Mouse (Mus musculus) cerebellum, postnatal 36 days (tissue): ENCODE data around the gene Amigo3.
"Not testable (repeated sequence)": the region's sequence is repeated elsewhere in the genome, so short reads cannot be mapped to it uniquely, and the experiment has no call there.

ENCODE experiments used
- DNase-seq, 2 experiments: peaks; one replicate each; pipeline ENCODE4 v3.0.0; 2021 to 2022; ENCODE audit warnings: mixed read lengths in 2 of 2

Amigo3 gene

GRCm38 (mm10) chr9:108052885-108053664 is at the start of gene Amigo3:
TSS of gene Amigo3 (plus strand) at chr9:108053159.
- DNase-seq, result peak; percentile 95 to 97

DNA sequence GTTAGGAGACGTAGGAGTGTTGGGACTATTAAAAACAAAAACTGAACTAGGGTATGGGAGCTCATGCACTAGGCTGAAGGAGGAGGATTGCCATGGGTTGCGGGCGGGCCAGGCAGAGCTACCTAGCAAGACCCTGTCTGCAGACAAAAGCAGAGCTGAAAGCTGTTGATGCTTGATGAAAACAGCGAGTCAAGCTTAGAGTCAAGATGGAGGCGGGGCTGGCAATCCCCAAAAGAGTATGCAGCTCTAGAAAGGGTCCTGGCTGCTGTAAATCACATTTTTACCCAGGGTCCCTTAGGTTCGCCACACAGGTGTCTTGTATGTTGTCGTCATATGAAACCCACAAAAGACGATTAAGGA is 49.4 kb upstream of the Amigo3 start:
- peak in 1 of 2 experiments; percentile 20 for DNase-seq

DNA sequence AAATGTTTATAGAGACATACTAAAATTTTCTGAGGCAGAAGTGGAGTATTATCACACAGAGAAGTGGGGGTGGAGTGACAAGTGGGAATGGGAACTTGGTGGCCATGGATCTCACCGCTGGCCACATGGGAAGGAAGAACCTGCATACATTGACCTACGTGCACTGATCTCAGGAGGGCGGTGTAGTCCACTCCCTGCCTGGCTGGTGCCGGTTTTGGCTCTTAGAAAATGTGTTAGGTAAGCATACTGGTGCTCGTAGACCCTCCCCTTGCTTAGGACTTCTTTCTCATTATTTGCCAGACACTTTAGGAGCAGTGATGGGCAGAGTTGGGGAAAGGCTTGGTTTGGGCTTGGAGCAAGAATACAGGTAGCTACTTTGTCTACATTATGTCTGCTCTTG is 44.9 kb upstream of the Amigo3 start:
- DNase-seq, result no peak

- no peak for DNase-seq
Measured at GRCm38 (mm10) chr9:108010385-108010784, 42.6 kb upstream of the Amigo3 start.

DNA sequence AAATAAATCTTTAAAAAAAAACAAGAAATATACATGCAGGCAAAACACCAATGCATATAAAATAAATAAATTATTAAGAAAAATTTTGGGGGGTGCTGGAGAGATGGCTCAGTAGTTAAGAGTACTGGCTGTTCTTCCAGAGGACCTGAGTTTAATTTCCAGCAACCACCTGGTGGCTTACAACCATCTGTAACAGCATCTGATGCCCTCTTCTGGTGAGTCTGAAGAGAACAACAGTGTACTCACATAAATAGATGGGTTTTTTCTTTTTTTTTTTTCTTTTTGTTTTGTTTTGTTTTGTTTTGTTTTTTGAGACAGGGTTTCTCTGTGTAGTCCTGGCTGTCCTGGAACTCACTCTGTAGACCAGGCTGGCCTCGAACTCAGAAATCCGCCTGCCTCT is 39.4 kb upstream of the Amigo3 start:
- DNase-seq, result not testable (repeated sequence)

- DNase-seq, result no peak
Measured at GRCm38 (mm10) chr9:108017127-108017526, 35.8 kb upstream of the Amigo3 start.

- no peak for DNase-seq
Measured at GRCm38 (mm10) chr9:108020741-108021140, 32.2 kb upstream of the Amigo3 start.

DNA sequence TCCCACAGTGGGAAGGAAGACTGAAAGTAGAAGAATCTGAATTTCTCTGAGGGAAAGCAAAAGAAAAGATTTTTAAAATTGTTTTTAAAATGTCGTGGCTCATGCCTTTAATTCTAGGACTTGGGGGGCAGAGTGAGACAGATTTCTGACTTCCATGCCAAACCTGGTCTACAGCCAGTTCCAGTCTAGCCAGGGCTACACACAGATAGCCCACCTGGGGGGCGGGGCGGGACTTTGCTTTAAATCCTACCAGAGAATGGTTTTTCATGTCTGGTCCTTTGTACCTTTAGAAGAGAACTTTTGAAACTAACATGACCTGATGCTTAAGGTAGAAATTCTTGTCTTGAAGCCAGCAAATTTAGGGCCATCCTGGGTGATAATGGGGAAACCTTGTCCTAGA is 29.7 kb upstream of the Amigo3 start:
- DNase-seq, result no peak

DNA sequence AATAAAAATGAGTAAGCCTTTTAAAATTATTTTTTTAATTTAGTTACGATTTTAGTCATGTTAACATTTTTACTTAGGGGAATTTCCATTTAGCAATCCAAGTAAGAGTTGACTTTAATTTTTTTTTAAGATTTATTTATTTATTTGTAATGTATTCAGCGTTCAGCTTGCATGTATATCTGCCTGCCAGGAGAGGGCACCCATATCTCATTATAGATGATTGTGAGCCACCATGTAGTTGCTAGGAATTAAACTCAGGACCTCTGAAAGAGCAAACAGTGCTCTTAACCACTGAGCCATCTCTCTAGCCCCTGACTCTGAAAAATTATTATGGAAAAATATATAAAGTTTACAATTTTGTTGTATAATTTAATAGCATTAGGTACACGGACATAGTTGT is 26.4 kb upstream of the Amigo3 start:
- DNase-seq, result no peak

DNA sequence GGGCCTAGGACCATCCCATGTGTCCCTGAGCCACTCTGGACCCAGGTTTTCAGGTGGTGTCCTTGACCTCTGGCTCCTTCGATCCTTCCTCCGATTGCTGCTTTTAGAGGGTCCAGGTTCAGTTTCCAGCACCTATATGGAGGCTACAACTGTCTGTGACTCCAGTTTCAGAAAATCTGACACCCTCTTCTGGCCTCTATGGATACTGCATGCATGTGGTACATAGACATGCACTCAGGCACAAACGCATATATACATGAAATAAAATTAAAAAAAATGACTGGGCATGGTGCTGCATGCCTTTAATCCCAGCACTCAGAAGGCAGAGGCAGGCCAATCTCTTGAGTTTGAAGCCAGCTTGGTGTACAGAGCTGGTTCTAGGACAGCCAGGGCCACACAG is 25.1 kb upstream of the Amigo3 start:
- no peak for DNase-seq

DNA sequence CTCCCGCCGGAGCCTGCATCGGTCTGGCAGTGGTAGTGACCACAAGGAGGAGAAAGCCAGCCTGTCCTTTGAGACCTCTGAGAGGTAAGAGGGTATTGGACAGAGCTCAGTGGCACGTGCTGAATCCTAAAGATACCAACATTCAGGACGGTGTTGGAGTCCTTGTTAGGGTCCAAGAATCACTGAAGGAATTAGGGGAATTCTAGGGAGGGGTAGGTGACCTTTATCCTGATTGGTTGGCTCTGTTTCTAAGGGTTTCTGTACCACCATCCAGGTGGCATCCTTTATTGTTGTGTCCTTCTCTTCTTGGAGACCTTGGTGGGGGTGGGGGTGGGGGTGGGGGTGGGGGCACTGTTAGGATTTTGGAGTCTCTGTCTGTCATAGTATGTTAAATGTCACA is 20.8 kb upstream of the Amigo3 start:
- DNase-seq, result no peak

DNA sequence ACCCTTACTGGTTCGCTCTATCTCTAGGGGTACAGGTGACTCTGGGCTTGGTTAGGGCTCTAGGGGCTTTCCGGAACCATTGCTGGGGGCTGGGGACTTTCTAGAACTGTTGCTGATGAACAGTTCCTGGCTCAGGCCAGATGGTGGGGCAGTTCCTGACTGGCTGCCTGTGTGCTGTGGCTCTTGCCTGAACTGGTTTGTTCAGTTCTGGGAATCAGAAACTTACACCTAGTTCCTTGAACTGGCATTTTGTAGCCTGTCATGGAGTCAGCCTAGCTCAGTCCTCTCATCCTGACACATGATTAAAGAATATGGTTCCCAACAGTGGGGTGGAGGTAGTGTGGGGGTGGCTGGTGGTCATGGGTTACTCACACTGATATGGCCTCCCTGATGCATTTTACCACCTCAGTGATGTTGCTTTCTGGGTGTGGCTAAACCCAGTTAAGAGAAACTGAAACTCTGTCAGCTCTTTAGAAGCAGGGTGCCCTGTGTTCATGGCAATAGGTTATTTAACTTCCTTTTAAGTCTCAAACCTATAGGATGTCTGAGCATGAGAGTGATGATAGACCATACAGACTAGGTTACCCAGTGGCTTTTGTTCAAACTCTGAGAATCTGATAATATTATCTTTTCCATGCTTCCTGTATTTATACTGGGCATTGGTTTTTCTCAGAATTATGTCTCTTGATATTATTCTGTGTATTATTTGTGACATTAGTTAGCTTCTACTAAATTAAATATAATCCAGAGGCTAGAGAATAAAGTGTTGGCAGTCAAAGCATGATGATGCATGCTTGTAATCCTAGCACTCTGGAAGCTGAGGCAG is 17.4 kb upstream of the Amigo3 start:
- DNase-seq, result no peak

GRCm38 (mm10) chr9:108044751-108045492 is 8.0 kb upstream of the Amigo3 start:
- no peak for DNase-seq

DNA sequence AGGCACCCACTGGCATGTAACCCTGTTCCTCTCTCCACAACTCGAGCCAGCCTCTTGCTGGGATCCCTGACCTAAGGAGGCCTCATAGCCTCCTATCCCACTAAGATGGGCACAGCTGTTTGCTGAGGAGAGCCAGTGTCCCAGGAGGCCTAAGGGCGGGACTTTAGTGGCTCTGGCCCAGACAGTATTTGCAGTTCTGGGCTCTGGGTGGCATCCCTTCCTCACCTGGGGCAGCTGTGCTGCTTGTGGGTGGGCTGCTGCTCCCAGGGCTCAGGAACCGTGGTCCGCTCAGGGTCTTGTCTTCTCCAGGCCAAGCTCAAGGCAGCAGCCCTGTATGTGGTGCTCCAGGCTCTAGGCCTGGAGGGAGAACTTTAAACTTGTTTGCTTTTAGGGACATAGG is 6.4 kb upstream of the Amigo3 start:
- DNase-seq, result no peak

DNA sequence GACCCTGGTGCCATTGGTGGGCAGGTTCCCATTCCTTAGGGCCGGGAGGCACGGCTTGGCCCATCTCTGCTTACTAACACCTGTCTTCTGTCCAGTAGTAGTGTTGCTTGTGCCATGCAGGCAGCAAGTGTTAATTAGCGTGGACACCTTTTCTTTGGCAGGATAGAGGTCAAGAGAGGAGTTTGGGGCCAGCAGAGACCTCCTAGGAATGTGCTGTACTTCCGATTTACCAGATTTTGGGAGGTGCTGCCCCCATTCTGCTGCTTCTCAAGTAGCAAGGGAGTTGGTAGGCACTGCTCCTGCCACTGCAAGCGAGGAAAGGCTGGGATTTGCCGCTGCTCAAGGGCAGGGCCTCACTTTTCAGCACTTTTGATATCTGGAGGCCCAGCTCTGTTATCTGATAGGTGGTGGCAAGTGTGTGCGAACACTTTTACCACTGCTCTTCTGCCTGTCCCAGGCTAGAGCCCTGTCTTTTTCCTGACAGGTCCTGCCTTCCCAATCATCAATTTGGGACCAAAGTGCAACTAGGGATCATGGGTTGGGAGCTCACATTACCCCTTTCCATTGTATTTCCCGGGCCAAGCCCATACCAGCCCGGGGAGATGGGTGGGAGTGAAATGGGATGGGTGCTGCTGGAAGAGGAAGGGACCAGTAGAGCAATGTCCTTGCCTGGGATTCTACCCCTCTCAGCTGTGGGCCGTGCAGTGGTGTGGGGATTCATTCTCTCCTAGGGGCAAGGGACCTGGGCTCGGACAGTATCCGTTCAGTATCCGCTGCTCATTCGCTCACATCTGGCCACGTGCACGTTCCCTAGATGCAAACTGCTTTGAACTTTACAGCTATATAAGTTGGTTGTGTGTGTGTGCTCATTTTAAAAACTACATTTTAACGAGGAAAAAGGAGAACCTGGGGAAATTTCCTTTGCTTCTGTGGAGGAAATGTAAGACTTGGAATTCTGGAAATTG is 5.1 kb upstream of the Amigo3 start:
- peak in 1 of 2 experiments; percentile 7 for DNase-seq

GRCm38 (mm10) chr9:108048566-108048955 is 4.4 kb upstream of the Amigo3 start:
- DNase-seq, result peak in 1 of 2 experiments; percentile 27

DNA sequence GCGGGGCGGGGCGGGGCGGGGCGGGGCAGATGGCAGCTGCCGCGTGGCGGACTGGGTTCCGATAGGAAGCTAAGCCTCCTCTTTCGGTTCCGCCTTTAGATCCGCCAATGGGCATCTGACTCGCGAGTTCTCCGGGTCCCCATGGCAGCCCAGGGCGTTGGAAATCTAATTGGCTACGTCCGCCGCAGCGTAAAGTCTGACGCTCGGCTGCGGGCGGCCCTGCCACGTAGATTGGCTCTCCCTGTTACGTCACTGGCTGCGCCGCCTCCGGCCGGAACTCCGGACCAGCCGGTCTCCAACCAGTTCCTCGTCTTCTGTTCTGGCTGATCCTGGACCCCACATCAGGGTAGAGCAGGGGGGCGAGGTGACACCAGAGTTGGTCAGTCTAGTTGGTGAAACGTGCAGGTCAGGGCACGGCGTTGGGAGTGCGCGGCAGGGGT is 3.9 kb upstream of the Amigo3 start, which contains the start of gene Gmppb:
TSS of gene Gmppb (plus strand) at position 227 of the 440 bp plus-strand sequence.
- DNase-seq, result peak; percentile 91 to 93

- peak; percentile 8 to 19 for DNase-seq
Measured at GRCm38 (mm10) chr9:108049561-108050251, 3.3 kb upstream of the Amigo3 start.

DNA sequence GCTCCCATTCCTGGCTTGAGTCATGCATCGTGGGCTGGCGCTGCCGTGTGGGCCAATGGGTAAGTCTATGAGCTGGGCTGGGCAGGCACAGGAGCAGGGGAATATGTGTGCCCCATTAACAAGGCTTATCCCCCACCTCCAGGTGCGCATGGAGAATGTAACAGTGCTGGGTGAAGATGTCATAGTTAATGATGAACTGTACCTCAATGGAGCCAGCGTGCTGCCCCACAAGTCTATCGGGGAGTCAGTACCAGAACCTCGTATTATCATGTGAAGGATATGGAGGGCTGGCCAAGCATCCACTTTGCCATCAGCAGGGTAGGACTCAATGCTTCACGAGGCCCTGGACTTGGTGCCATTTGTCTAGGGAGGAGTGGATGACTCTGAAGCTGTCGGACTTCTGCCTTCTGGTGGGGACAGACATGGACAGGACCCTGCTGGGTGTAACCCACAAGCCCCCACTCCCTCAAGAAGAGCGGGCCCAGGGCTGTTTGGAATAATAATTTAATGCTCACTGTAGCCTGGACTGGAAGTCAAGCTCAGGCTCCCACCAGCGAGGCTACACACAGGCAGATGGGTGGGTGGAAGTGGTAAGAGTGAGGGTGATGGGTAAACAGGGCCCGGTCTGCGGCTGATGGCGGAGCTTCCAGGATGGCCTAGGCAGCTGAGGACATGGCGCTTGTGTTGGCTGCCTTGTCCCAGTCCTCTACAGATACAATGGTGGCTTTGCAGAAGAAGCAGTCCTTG is 1.6 kb upstream of the Amigo3 start:
- peak; percentile 8 to 14 for DNase-seq

DNA sequence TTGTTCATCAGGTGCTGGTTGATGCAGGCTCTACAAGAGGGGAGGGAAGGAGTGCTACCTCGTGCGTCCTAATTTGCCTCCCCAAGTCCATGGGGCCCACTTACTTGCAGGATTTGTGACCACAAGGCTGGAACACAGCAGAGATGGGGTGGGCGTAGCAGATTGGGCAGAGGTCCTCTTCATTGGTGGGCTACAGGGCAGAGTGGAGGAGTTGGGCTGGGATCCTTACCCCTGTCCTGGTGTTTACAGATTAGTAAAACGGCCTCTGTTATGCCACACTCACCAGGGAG is 1.1 kb upstream of the Amigo3 start:
- DNase-seq, result no peak

- peak in 1 of 2 experiments; percentile 12 for DNase-seq
Measured at GRCm38 (mm10) chr9:108052411-108052810, 548 bp upstream of the Amigo3 start.
